Mouse (Mus musculus) adrenal gland, postnatal 25 days (tissue): ENCODE measurements at regions not wholly inside any gene's neighbourhood (a gene's known extent, or its start where the extent isn't known, plus 50 kb on each side); places are given as distances from the start of the nearest gene placed in this dataset.

ENCODE experiments used
- microRNA-seq, 2 experiments: library from miRNA; unstranded; fragments of <30 nt; microRNA quantifications; one replicate each; pipeline ENCODE4 v1.2.0; 2021

Small RNAs in the stretch of these regions (microRNA-seq; reads per million reads assigned to microRNA genes)
- gene Gm24271 = 0 reads per million in 2 experiments
